Mouse (Mus musculus) gastrocnemius, adult 8-10 months (tissue): ENCODE measurements around the gene Map4. TPM values are rescaled to one million over a fixed set of nuclear protein-coding genes. Genes with fewer than 3 reads are reported as not detected.

Source experiments
- DNase-seq, 2 experiments: peaks; one replicate each; pipeline ENCODE4 v3.0.0; 2022; ENCODE audit warnings: low spot score in 2 of 2
- total RNA-seq, 4 experiments: library from RNA; stranded (reverse); gene quantifications; 2 replicates each; pipeline ENCODE4 v1.2.4; 2022

Gene Map4
- total RNA-seq: 100 to 1,000 TPM; 475 to 623 (median 599) TPM

- DNase-seq: peak; percentile 96 to 98
These were observed at the start of gene Map4 for GRCm38 (mm10) chr9:109931257-109932171. Map4 (plus strand) TSS chr9:109931460.

- no peak for DNase-seq
These were observed 45.0 kb upstream of the Map4 start for GRCm38 (mm10) chr9:109886259-109886658.

GRCm38 (mm10) chr9:109887321-109887720 lies 43.9 kb upstream of the Map4 start:
- DNase-seq: no peak

- no peak for DNase-seq
These were observed 39.8 kb upstream of the Map4 start for GRCm38 (mm10) chr9:109891501-109891900.

GRCm38 (mm10) chr9:109892651-109893250 lies 38.5 kb upstream of the Map4 start:
- DNase-seq: peak; percentile 73 to 77

GRCm38 (mm10) chr9:109894413-109895090 lies 36.7 kb upstream of the Map4 start:
- peak; percentile 62 to 67 for DNase-seq

- DNase-seq: peak in 1 of 2 experiments; percentile 20
These were observed 35.7 kb upstream of the Map4 start for GRCm38 (mm10) chr9:109895593-109895992.

GRCm38 (mm10) chr9:109896253-109897150 lies 34.8 kb upstream of the Map4 start:
- peak; percentile 62 to 82 for DNase-seq

GRCm38 (mm10) chr9:109898027-109898426 lies 33.2 kb upstream of the Map4 start:
- DNase-seq: peak; percentile 30 to 51

GRCm38 (mm10) chr9:109899361-109899760 lies 31.9 kb upstream of the Map4 start:
- no peak for DNase-seq

- no peak for DNase-seq
These were observed 31.5 kb upstream of the Map4 start for GRCm38 (mm10) chr9:109899774-109900173.

- DNase-seq: no peak
These were observed 30.7 kb upstream of the Map4 start for GRCm38 (mm10) chr9:109900604-109901003.

GRCm38 (mm10) chr9:109902246-109902645 lies 29.0 kb upstream of the Map4 start:
- no peak for DNase-seq

GRCm38 (mm10) chr9:109902740-109903139 lies 28.5 kb upstream of the Map4 start:
- DNase-seq: no peak

- DNase-seq: peak; percentile 72 to 80
These were observed 24.0 kb upstream of the Map4 start for GRCm38 (mm10) chr9:109907300-109907699.

GRCm38 (mm10) chr9:109907774-109908465 lies 23.3 kb upstream of the Map4 start:
- no peak for DNase-seq

- DNase-seq: no peak
These were observed 22.2 kb upstream of the Map4 start for GRCm38 (mm10) chr9:109909102-109909501.

GRCm38 (mm10) chr9:109909926-109910325 lies 21.3 kb upstream of the Map4 start:
- no peak for DNase-seq

- peak; percentile 81 to 86 for DNase-seq
These were observed 19.5 kb upstream of the Map4 start for GRCm38 (mm10) chr9:109911779-109912178.

- DNase-seq: no peak
These were observed 16.9 kb upstream of the Map4 start for GRCm38 (mm10) chr9:109914269-109914926.
